Mouse (Mus musculus): ENCODE measurements at regions not wholly inside any gene's neighbourhood (a gene's known extent, or its start where the extent isn't known, plus 50 kb on each side); places are given as distances from the start of the nearest gene placed in this dataset.

- H3K4me2 ChIP-seq (ENCODE audit: low read depth), result no peak overlapping the region
- H3K36me3 ChIP-seq (ENCODE audit: control insufficient read depth, insufficient read depth), result no peaks in the 10 kb centered on the region
- no peak overlapping the region for H3ac ChIP-seq (ENCODE audit: control insufficient read depth, insufficient read length)
- H3K79me2 ChIP-seq (ENCODE audit: control insufficient read depth, insufficient read depth), result no peaks in the 10 kb centered on the region
- no peaks in the 10 kb centered on the region for H3K27me3 ChIP-seq (ENCODE audit: control insufficient read depth, insufficient read depth, insufficient read length)
- no peak for TF ChIP-seq MYOG (IDR thresholded peaks at IDR 0.05; ENCODE audit: control insufficient read depth in 1 of 3, insufficient read depth in 1 of 3, insufficient read length in 2 of 3, low read depth in 2 of 3)
- no peak for TF ChIP-seq E2F4 (IDR thresholded peaks at IDR 0.05; ENCODE audit: insufficient read depth)
- no peak for TF ChIP-seq SRF (IDR thresholded peaks at IDR 0.05; ENCODE audit: control insufficient read depth, insufficient read length, low read depth)
- no peak for TF ChIP-seq MAX (IDR thresholded peaks at IDR 0.05; ENCODE audit: low read depth)
- TF ChIP-seq TCF3 (IDR thresholded peaks at IDR 0.05; ENCODE audit: insufficient read length, low read depth), result no peak
- no peak for TF ChIP-seq USF1 (IDR thresholded peaks at IDR 0.05; ENCODE audit: low read depth)
- TF ChIP-seq MYOD1 (IDR thresholded peaks at IDR 0.05; ENCODE audit: control insufficient read depth in 1 of 3, insufficient read length in 2 of 3, low read depth in 2 of 3), result no peak
- no peak for TF ChIP-seq POLR2A (IDR thresholded peaks at IDR 0.05; ENCODE audit: insufficient read length, low read depth)
- no peak overlapping the region for H3K4me3 ChIP-seq
Measured at GRCm38 (mm10) chr1:181289385-181290035, 62.9 kb upstream of the Cnih3 start.

- Histone ChIP-seq H3K4me2 (ENCODE audit: low read depth) (no peak overlapping the region), H3K36me3 (ENCODE audit: control insufficient read depth, insufficient read depth) (no peaks in the 10 kb centered on the region), H3K4me3 (no peak overlapping the region), H3K27me3 (ENCODE audit: control insufficient read depth, insufficient read depth, insufficient read length) (no peaks in the 10 kb centered on the region), H3ac (ENCODE audit: control insufficient read depth, insufficient read length) (no peak overlapping the region), H3K79me2 (ENCODE audit: control insufficient read depth, insufficient read depth) (no peaks in the 10 kb centered on the region)
- TF ChIP-seq REST (IDR thresholded peaks at IDR 0.05; ENCODE audit: insufficient read depth, insufficient read length) (no peak), POLR2AphosphoS2 (IDR thresholded peaks at IDR 0.05; ENCODE audit: insufficient read length, low read depth) (no peak), USF1 (IDR thresholded peaks at IDR 0.05; ENCODE audit: low read depth) (no peak), TCF12 (IDR thresholded peaks at IDR 0.05; ENCODE audit: insufficient read depth, poor library complexity, severe bottlenecking) (no peak), MYOG (IDR thresholded peaks at IDR 0.05; ENCODE audit: control insufficient read depth in 1 of 3, insufficient read depth in 1 of 3, insufficient read length in 2 of 3, low read depth in 2 of 3) (no peak), TCF3 (IDR thresholded peaks at IDR 0.05; ENCODE audit: insufficient read length, low read depth) (no peak), SRF (IDR thresholded peaks at IDR 0.05; ENCODE audit: control insufficient read depth, insufficient read length, low read depth) (no peak), MYOD1 (IDR thresholded peaks at IDR 0.05; ENCODE audit: control insufficient read depth in 1 of 3, insufficient read length in 2 of 3, low read depth in 2 of 3) (no peak), CEBPB (IDR thresholded peaks at IDR 0.05; ENCODE audit: insufficient read depth, poor library complexity, severe bottlenecking) (no peak), POLR2A (IDR thresholded peaks at IDR 0.05; ENCODE audit: insufficient read length, low read depth) (no peak), MAX (IDR thresholded peaks at IDR 0.05; ENCODE audit: low read depth) (no peak)
Measured at GRCm38 (mm10) chr1:181291202-181291601, 61.2 kb upstream of the Cnih3 start.

DNA sequence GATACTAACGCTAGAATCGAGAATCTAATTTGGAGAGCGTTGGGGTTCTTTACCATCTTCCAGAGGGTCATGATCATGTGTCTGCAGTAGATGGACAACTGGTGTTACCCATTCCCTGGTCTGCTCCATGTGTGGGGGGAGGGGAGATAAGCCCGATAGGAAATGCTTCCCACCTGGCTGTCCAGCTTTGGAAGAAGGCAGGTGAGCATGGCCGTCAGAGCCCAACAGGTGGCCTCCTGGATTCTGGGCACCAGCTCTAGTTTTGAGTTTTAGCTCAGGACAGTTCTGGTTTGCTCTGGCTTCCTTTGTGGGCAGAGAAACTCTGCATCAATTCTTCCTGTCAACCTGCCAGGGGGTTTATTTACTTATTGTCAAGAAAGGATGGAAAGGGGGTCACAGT, 60.5 kb upstream of the Cnih3 start:
- Histone ChIP-seq H3ac (ENCODE audit: control insufficient read depth, insufficient read length) (no peak overlapping the region), H3K4me3 (no peak overlapping the region), H3K4me2 (ENCODE audit: low read depth) (no peak overlapping the region), H3K27me3 (ENCODE audit: control insufficient read depth, insufficient read depth, insufficient read length) (no peaks in the 10 kb centered on the region), H3K36me3 (ENCODE audit: control insufficient read depth, insufficient read depth) (no peaks in the 10 kb centered on the region), H3K79me2 (ENCODE audit: control insufficient read depth, insufficient read depth) (no peaks in the 10 kb centered on the region)
- TF ChIP-seq POLR2A (IDR thresholded peaks at IDR 0.05; ENCODE audit: insufficient read length, low read depth) (no peak), REST (IDR thresholded peaks at IDR 0.05; ENCODE audit: insufficient read depth, insufficient read length) (no peak), POLR2AphosphoS2 (IDR thresholded peaks at IDR 0.05; ENCODE audit: insufficient read length, low read depth) (no peak), USF1 (IDR thresholded peaks at IDR 0.05; ENCODE audit: low read depth) (no peak), MAX (IDR thresholded peaks at IDR 0.05; ENCODE audit: low read depth) (no peak), E2F4 (IDR thresholded peaks at IDR 0.05; ENCODE audit: insufficient read depth) (no peak), SRF (IDR thresholded peaks at IDR 0.05; ENCODE audit: control insufficient read depth, insufficient read length, low read depth) (no peak), CEBPB (IDR thresholded peaks at IDR 0.05; ENCODE audit: insufficient read depth, poor library complexity, severe bottlenecking) (no peak), MYOD1 (IDR thresholded peaks at IDR 0.05; ENCODE audit: control insufficient read depth in 1 of 3, insufficient read length in 2 of 3, low read depth in 2 of 3) (no peak)

DNA sequence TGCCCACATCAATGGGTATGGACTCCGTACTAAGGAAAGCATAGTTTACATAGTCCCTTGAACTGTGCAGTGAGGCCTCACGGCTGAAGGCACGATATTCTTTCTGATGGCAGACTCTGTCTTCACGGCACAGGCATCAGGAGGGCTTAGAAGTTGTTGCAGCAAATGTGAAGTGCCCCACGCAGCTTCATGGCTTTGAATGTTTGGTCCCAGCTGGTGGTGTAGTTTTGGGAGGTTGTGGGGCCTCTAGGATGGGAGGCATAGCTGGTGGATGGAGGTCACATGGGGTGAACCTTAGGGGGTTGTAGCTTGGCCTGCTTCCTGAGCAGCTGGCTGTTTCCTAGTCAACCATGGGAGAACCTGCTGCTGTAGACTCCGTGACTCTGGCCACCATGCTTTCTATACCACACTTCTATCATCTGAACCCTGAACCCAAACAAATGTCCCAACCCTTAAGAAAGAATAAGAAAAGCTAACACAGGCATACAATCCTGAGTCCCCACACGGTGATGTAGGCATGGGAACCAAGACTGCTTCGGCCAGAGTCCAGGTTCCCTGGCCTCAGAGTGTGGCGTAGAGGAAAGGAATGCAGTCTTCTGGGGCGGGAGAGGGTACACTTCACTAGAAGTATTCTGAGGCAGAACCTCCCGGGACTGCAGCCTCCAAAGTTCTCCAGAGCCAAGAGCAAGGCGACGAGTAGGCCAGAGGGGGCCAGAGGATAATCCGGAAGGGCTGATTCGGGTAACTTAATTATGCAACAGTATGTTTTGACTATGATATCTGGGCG, 59.2 kb upstream of the Cnih3 start:
- H3K4me3 ChIP-seq, result no peak overlapping the region
- H3ac ChIP-seq (ENCODE audit: control insufficient read depth, insufficient read length), result no peak overlapping the region
- H3K27me3 ChIP-seq (ENCODE audit: control insufficient read depth, insufficient read depth, insufficient read length), result no peaks in the 10 kb centered on the region
- H3K4me2 ChIP-seq (ENCODE audit: low read depth), result no peak overlapping the region
- no peaks in the 10 kb centered on the region for H3K79me2 ChIP-seq (ENCODE audit: control insufficient read depth, insufficient read depth)
- no peaks in the 10 kb centered on the region for H3K36me3 ChIP-seq (ENCODE audit: control insufficient read depth, insufficient read depth)
- TF ChIP-seq MYOG (IDR thresholded peaks at IDR 0.05; ENCODE audit: control insufficient read depth in 1 of 3, insufficient read depth in 1 of 3, insufficient read length in 2 of 3, low read depth in 2 of 3), result no peak
- TF ChIP-seq TCF12 (IDR thresholded peaks at IDR 0.05; ENCODE audit: insufficient read depth, poor library complexity, severe bottlenecking), result no peak
- no peak for TF ChIP-seq MAX (IDR thresholded peaks at IDR 0.05; ENCODE audit: low read depth)
- TF ChIP-seq POLR2A (IDR thresholded peaks at IDR 0.05; ENCODE audit: insufficient read length, low read depth), result no peak
- no peak for TF ChIP-seq USF1 (IDR thresholded peaks at IDR 0.05; ENCODE audit: low read depth)
- TF ChIP-seq E2F4 (IDR thresholded peaks at IDR 0.05; ENCODE audit: insufficient read depth), result no peak
- no peak for TF ChIP-seq REST (IDR thresholded peaks at IDR 0.05; ENCODE audit: insufficient read depth, insufficient read length)
- no peak for TF ChIP-seq CEBPB (IDR thresholded peaks at IDR 0.05; ENCODE audit: insufficient read depth, poor library complexity, severe bottlenecking)
- no peak for TF ChIP-seq POLR2AphosphoS2 (IDR thresholded peaks at IDR 0.05; ENCODE audit: insufficient read length, low read depth)
- TF ChIP-seq MYOD1 (IDR thresholded peaks at IDR 0.05; ENCODE audit: control insufficient read depth in 1 of 3, insufficient read length in 2 of 3, low read depth in 2 of 3), result no peak
- TF ChIP-seq SRF (IDR thresholded peaks at IDR 0.05; ENCODE audit: control insufficient read depth, insufficient read length, low read depth), result no peak
- no peak for TF ChIP-seq TCF3 (IDR thresholded peaks at IDR 0.05; ENCODE audit: insufficient read length, low read depth)
